Mouse (Mus musculus): Measurements from ENCODE around the gene Tnfrsf8. TPM values are rescaled to one million over a fixed set of nuclear protein-coding genes. Genes with fewer than 3 reads are reported as not detected.

Gene Tnfrsf8
- polyA plus RNA-seq, 1 experiment from 2014 or later = 1.0 TPM

GRCm38 (mm10) chr4:145220001-145220400, 95.0 kb downstream of the Tnfrsf8 start:
- no peak for ATAC-seq
- Histone ChIP-seq H3K27me3 (ENCODE audit: control insufficient read depth, insufficient read depth, low read depth, low read length) (no peaks in the 10 kb centered on the region), H3K36me3 (ENCODE audit: control insufficient read depth, insufficient read depth, low read length) (no peaks in the 10 kb centered on the region), H3K4me2 (ENCODE audit: low read length) (no peak overlapping the region), H3K4me3 (ENCODE audit: low read depth, low read length) (no peak overlapping the region), H3K9me3 (replicated peaks; ENCODE audit: control insufficient read depth, low read length, poor library complexity, severe bottlenecking) (no peaks in the 10 kb centered on the region), H3K9ac (ENCODE audit: low read depth, low read length) (no peak overlapping the region), H3K4me1 (ENCODE audit: control insufficient read depth, insufficient read depth, low read length) (no peaks in the 10 kb centered on the region), H3K27ac (ENCODE audit: low read length) (no peak overlapping the region)
- 77% methylated on average over 1 of the region's 1 CpGs for WGBS

DNA sequence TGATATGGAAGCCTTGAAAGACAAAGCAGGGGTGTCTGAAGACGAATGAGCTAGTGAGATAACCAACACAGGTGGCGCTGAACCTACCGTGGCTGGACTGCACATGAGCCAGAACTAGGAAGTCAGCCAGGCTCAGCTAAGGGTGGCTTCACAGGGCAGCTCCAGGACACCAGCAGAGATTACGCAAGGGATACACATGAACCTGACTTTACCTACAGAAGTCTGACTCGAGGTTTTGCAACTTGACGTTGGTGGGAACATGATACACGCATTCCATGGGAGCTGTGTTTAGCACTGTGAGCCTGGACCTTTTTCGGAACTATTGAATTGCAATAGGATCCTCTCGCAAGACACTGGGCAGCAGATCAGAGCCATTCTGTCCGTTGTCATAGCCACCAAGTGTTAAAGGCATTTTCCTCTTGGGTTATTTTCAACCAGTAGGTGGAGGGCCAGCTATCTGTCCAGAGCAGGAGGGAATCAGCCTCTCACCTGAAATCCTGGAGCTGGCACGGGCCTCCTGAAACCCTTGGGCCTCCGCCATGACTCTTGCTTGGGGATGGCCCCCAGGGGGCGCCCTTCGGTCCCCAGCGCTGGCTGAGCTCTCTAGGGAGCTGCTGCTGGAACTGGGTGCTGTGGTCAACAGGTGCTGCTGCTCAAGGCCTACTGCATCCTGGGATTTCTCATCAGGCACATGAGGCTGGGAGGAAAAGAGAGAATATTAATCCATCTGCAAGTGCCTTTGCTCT, 95.6 kb downstream of the Tnfrsf8 start:
- Histone ChIP-seq H3K27ac (ENCODE audit: low read length) (no peak overlapping the region), H3K4me2 (ENCODE audit: low read length) (no peak overlapping the region), H3K4me3 (ENCODE audit: low read depth, low read length) (no peak overlapping the region), H3K4me1 (ENCODE audit: control insufficient read depth, insufficient read depth, low read length) (no peaks in the 10 kb centered on the region), H3K36me3 (ENCODE audit: control insufficient read depth, insufficient read depth, low read length) (no peaks in the 10 kb centered on the region), H3K27me3 (ENCODE audit: control insufficient read depth, insufficient read depth, low read depth, low read length) (no peaks in the 10 kb centered on the region), H3K9me3 (replicated peaks; ENCODE audit: control insufficient read depth, low read length, poor library complexity, severe bottlenecking) (no peaks in the 10 kb centered on the region), H3K9ac (ENCODE audit: low read depth, low read length) (no peak overlapping the region)
- no peak for ATAC-seq
- WGBS = 67% methylated on average over 15 of the region's 15 CpGs

- Histone ChIP-seq H3K36me3 (ENCODE audit: control insufficient read depth, insufficient read depth, low read length) (no peaks in the 10 kb centered on the region), H3K9me3 (replicated peaks; ENCODE audit: control insufficient read depth, low read length, poor library complexity, severe bottlenecking) (no peaks in the 10 kb centered on the region), H3K9ac (ENCODE audit: low read depth, low read length) (no peak overlapping the region), H3K4me1 (ENCODE audit: control insufficient read depth, insufficient read depth, low read length) (no peaks in the 10 kb centered on the region), H3K27ac (ENCODE audit: low read length) (no peak overlapping the region), H3K4me3 (ENCODE audit: low read depth, low read length) (no peak overlapping the region), H3K4me2 (ENCODE audit: low read length) (no peak overlapping the region), H3K27me3 (ENCODE audit: control insufficient read depth, insufficient read depth, low read depth, low read length) (no peaks in the 10 kb centered on the region)
- 77% methylated on average over 5 of the region's 5 CpGs for WGBS
- no peak for ATAC-seq
Measured at GRCm38 (mm10) chr4:145217837-145218236, 97.1 kb downstream of the Tnfrsf8 start.

Other genes with a start within 250 kb of the Tnfrsf8 start
- gene Vps13d, start 120.2 kb downstream of the Tnfrsf8 start, polyA plus RNA-seq (2015; fragmentation: Nextera tagmentation; extraction: Ambion mirVana) = 8.9 and 9.7 TPM in 2 replicates
- 4.0 and 4.2 TPM in 2 replicates for gene Tnfrsf1b, start 68.3 kb downstream of the Tnfrsf8 start, polyA plus RNA-seq (2015; fragmentation: Nextera tagmentation; extraction: Ambion mirVana)
- gene Zfp990, start 195.6 kb upstream of the Tnfrsf8 start, polyA plus RNA-seq (2015; fragmentation: Nextera tagmentation; extraction: Ambion mirVana) = 0.06 TPM in 1 of 2 replicates, not detected in the other